Mouse (Mus musculus) erythroblast, adult 5-6 weeks (primary cell): ENCODE results near the gene Frmd6. TPM values are rescaled to one million over a fixed set of nuclear protein-coding genes. Genes with fewer than 3 reads are reported as not detected.

Experiments used
- ATAC-seq: replicated peaks from 2 replicates; pipeline ENCODE4 v1.8.0; 2016; ENCODE audit warnings: moderate number of reproducible peaks, mild to moderate bottlenecking, moderate TSS enrichment, inconsistent platforms; ENCODE audit not compliant: poor library complexity, low FRiP score, severe bottlenecking
- total RNA-seq, 2 experiments: library from RNA; stranded (forward) in 1 of 2; stranded (reverse) in 1 of 2; fragments of 150-400 nt in 1 of 2; fragments of 200-764, 138-1000 nt in 1 of 2; gene quantifications; 2 replicates each; pipeline versions ENCODE4 v1.2.3 to v1.2.4; 2015 to 2017; ENCODE audit warnings: low replicate concordance in 2 of 2

Gene Frmd6
- total RNA-seq (2015; ENCODE audit: low replicate concordance) (0.19 and 1.3 TPM in 2 replicates), total RNA-seq (2017; ENCODE audit: low replicate concordance) (0.60 and 1.5 TPM in 2 replicates)

GRCm38 (mm10) chr12:70824729-70825650 is at the start of gene Frmd6:
TSS of gene Frmd6 (plus strand) at chr12:70825514.
- ATAC-seq = peak; percentile 93

GRCm38 (mm10) chr12:70775609-70776008 is 49.7 kb upstream of the Frmd6 start:
- no peak for ATAC-seq

GRCm38 (mm10) chr12:70776683-70777082 is 48.6 kb upstream of the Frmd6 start:
- no peak for ATAC-seq

DNA sequence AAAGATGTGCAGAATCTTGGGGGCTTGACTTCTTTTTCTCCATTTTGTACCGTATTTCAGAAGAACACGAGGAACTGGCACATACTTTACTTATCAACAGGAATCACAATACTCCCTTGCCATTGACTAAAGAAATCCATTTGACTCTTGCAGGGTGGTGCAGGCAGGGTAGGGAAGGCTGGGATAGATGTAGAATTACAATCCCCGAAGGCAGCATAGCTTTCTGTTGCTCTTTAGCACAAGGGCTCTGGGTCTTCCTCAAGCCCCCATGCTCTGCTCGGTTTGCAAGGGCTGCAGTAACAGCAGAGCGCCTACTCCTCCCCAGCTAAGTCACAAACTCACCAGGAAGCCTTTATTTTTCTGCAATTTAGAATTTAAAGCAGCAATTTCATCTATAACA is 47.8 kb upstream of the Frmd6 start:
- ATAC-seq = no peak

- ATAC-seq = no peak
Observed at GRCm38 (mm10) chr12:70777866-70778265, 47.4 kb upstream of the Frmd6 start.

DNA sequence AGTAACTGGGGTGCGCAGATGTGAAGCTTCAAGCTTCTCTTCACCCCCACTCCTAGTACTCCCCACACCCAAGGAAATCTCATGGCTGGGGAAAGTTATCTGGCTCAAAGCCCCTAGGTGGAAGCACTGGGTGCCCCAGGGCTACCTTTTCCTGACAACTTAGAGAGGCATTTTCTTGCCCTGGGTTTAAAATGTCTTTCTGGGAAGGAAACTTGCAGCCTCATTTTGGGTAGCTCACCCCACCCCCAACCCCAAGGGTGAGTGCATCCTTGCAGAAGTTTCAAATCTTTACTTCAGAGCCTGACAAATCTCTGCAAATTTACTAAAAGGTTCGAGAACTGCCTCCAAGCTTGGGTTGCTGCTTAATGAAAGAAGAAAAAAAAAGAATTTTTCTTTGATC is 47.0 kb upstream of the Frmd6 start:
- ATAC-seq = no peak

- no peak for ATAC-seq
Observed at GRCm38 (mm10) chr12:70778724-70779123, 46.6 kb upstream of the Frmd6 start.

DNA sequence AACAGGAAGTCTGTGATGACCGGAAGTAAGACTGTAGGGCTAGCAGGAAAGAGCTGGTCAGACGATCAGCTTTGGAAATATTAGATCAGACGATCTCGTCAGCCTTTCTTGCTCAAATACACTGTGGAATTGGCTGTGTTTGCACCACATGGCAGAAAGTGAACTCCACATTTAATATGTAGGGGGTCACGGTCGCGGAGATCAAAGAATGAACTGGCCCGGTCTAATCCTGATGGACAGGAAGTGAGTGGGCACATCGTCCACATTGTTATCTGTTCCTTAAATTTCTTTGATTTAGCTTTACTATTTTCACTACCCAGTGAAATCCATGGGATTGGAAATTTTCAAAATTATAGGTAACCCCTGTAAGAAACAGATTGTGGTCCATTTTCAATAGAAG is 42.3 kb upstream of the Frmd6 start:
- no peak for ATAC-seq

GRCm38 (mm10) chr12:70783475-70784239 is 41.7 kb upstream of the Frmd6 start:
- ATAC-seq = no peak

- no peak for ATAC-seq
Observed at GRCm38 (mm10) chr12:70784240-70784705, 41.0 kb upstream of the Frmd6 start.

DNA sequence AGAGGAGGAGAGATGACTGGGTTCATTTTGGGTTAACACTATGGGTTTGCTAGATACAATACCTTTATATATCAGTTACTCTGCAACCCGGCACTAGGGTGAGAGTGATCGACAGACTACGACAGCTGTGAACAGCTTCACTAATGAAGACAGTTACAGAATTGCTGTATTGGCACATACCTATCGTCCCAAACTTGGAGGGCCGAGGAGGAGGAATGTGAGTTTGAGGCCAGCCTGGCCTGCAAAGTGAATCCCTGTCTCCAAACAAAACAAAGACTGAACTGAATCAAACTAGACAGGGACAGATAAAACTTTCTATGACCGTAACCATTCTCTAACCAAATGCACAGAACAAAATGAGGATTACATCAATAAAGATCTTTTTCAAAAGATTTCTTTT is 36.0 kb upstream of the Frmd6 start:
- ATAC-seq = no peak

GRCm38 (mm10) chr12:70793291-70793690 is 32.0 kb upstream of the Frmd6 start:
- ATAC-seq = no peak

GRCm38 (mm10) chr12:70794543-70795388 is 30.5 kb upstream of the Frmd6 start:
- ATAC-seq = no peak

DNA sequence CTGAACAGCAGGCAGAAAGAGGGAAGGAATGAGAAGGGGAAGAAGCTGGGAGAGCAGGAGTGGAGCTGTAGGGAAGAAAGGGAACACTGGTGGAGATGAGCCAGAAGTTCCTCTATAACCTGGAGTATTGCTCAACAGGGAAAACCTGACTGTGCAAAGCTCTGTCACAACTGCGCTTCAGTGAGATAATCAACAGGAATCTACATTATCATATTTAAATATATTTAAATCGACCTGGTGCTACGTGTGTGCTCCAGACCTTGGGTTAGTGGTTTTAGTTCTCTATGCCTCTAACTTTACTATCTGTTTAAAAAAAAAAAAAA is 30.0 kb upstream of the Frmd6 start:
- no peak for ATAC-seq

GRCm38 (mm10) chr12:70798496-70798895 is 26.8 kb upstream of the Frmd6 start:
- no peak for ATAC-seq

- no peak for ATAC-seq
Observed at GRCm38 (mm10) chr12:70799231-70800002, 25.9 kb upstream of the Frmd6 start.

DNA sequence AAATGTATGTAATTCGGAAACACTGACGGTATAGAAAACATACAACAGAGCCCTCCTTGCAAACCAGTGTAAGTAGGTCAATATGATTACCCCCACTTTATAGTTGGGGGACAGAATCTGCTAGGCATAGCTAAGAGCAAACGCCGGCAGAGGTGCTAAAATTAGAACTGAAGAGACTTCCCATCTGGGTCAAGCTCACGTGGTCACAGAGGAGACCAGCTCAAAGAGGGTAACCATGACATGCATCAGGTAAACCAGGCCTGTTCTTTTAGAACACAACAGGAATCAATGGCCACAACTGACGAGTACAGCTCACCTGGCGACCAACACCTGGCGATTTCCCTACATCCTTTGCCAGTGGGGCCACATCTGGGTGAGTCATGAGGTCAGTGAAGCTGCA is 25.2 kb upstream of the Frmd6 start:
- ATAC-seq = no peak

DNA sequence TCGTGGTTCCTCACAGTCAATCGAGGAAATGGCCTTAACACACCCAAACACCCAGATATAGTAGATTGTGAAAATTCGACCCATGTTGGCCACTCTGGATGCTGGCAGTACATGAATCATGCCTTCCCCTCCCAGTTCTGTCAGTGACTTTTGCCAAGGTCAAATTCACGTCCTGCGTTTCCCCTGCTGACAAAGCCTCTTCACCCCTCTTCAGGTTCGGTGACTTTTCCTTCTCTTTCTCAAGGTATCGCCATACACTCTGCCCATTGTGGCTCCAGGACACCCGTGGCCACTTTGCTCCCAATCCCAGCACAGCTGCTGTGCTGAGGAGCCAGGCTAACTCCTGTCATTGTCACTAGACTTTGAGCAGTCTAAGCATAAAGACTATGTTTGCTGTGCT is 24.0 kb upstream of the Frmd6 start:
- no peak for ATAC-seq

- no peak for ATAC-seq
Observed at GRCm38 (mm10) chr12:70803494-70803893, 21.8 kb upstream of the Frmd6 start.
